Comparison of ENCODE assay signal across 8 mouse cellular contexts in genomic region chr10:128283604-128284579, GRCm38 (mm10). TPM values are rescaled to one million over a fixed set of nuclear protein-coding genes. Genes with fewer than 3 reads are reported as not detected.
DNase-seq lines count a peak whose midpoint lies in the region; ATAC-seq lines count a peak whose summit lies in the region.

No protein-coding gene starts in this region.

- peak; percentile 63; the same call in 1 of the 2 replicates for ATAC-seq in common myeloid progenitor, adult 5-6 weeks (replicated peaks; ENCODE audit: low read depth, poor library complexity, severe bottlenecking)

- DNase-seq in gastrocnemius, adult 18-20 months (ENCODE audit: low spot score), result peak; percentile 51
- no peak for DNase-seq in gastrocnemius, postnatal 25 days
- peak; percentile 60 to 72 for DNase-seq in adrenal gland, adult 18-20 months (ENCODE audit: low spot score in 2 of 2)
- DNase-seq in gastrocnemius, postnatal 14 days, result peak; percentile 64
- DNase-seq in kidney, postnatal 36 days, result peak; percentile 67 to 89
- DNase-seq in lung, postnatal 10 days, result peak; percentile 77
- DNase-seq in right cerebral cortex, postnatal 10 days (ENCODE audit: low spot score in 2 of 2), result peak; percentile 59 to 75

- intact Hi-C loops in gastrocnemius, postnatal 14 days (cut with DNase I; ENCODE audit: low total_unique reads), result loop anchor here (5.0 kb wide), 1 partner anchor 72 kb away; the partner anchor contains the start of gene Spryd4

RNA-seq across cellular contexts. Expression of gene Stat2, which starts 13.5 kb away (rescaled TPM):
- total RNA-seq in gastrocnemius, adult 18-20 months (2021), result 1 to 10 TPM; 2.7 to 5.2 TPM
- total RNA-seq in gastrocnemius, postnatal 25 days (2021), result 1 to 10 TPM; 4.6 to 4.7 TPM
- total RNA-seq in adrenal gland, adult 18-20 months (2021), result 10 to 100 TPM; 25.8 to 33.0 TPM
- total RNA-seq in common myeloid progenitor, adult 5-6 weeks (2017), result 9.0 and 11.0 TPM in 2 replicates
- 1 to 10 TPM; 3.6 to 4.5 TPM for total RNA-seq in gastrocnemius, postnatal 14 days (2021)

RNA-seq across cellular contexts. Expression of gene Il23a, which starts 14.7 kb away (rescaled TPM):
- not detected for total RNA-seq in gastrocnemius, adult 18-20 months (2021)
- total RNA-seq in gastrocnemius, postnatal 25 days (2021), result not detected
- not detected for total RNA-seq in adrenal gland, adult 18-20 months (2021)
- total RNA-seq in common myeloid progenitor, adult 5-6 weeks (2017), result 0.05 TPM in 1 of 2 replicates, not detected in the other
- total RNA-seq in gastrocnemius, postnatal 14 days (2021), result not detected

RNA-seq across cellular contexts. Expression of gene Apof, which starts 15.4 kb away (rescaled TPM):
- under 1 TPM in 1 of 2 experiments, not detected in 1; 0.28 TPM for total RNA-seq in gastrocnemius, adult 18-20 months (2021)
- total RNA-seq in gastrocnemius, postnatal 25 days (2021), result not detected
- 10 to 100 TPM in 1 of 2 experiments, under 1 TPM in 1; 0.64 to 10.7 TPM for total RNA-seq in adrenal gland, adult 18-20 months (2021)
- total RNA-seq in common myeloid progenitor, adult 5-6 weeks (2017), result not detected in 2 replicates
- not detected for total RNA-seq in gastrocnemius, postnatal 14 days (2021)

RNA-seq across cellular contexts. Expression of gene Pan2, which starts 19.2 kb away (rescaled TPM):
- total RNA-seq in gastrocnemius, adult 18-20 months (2021), result 1 to 10 TPM; 3.3 to 3.7 TPM
- total RNA-seq in gastrocnemius, postnatal 25 days (2021), result 1 to 10 TPM; 5.1 to 5.4 TPM
- 10 to 100 TPM; 14.5 to 19.1 TPM for total RNA-seq in adrenal gland, adult 18-20 months (2021)
- total RNA-seq in common myeloid progenitor, adult 5-6 weeks (2017), result 12.8 and 13.7 TPM in 2 replicates
- 1 to 10 TPM; 7.4 to 8.2 TPM for total RNA-seq in gastrocnemius, postnatal 14 days (2021)

RNA-seq across cellular contexts. Expression of gene Apon, which starts 30.0 kb away (rescaled TPM):
- total RNA-seq in gastrocnemius, adult 18-20 months (2021), result under 1 TPM in 1 of 2 experiments, not detected in 1; 0.21 TPM
- total RNA-seq in gastrocnemius, postnatal 25 days (2021), result not detected
- not detected for total RNA-seq in adrenal gland, adult 18-20 months (2021)
- total RNA-seq in common myeloid progenitor, adult 5-6 weeks (2017), result 0.46 TPM in 1 of 2 replicates, not detected in the other
- total RNA-seq in gastrocnemius, postnatal 14 days (2021), result not detected
